Mouse (Mus musculus): ENCODE data around the gene Capns1.

GRCm38 (mm10) chr7:30232631-30233148 lies 34.1 kb upstream of the Capns1 start:
- TF ChIP-seq CTCF (IDR thresholded peaks at IDR 0.05) (peak; percentile 53), EP300 (IDR thresholded peaks at IDR 0.05; ENCODE audit: insufficient read depth, low read depth, low read length) (no peak)
